Mouse (Mus musculus): ENCODE measurements around the gene Nat8f5. TPM values are rescaled to one million over a fixed set of nuclear protein-coding genes. Genes with fewer than 3 reads are reported as not detected.

The Nat8f5 gene
- polyA plus RNA-seq, 1 experiment: 0.46 TPM

- DNase-seq (ENCODE audit: low read depth in 1 of 2, low spot score in 2 of 2): no peak
- Histone ChIP-seq H3K27ac (ENCODE audit: insufficient read depth, low read length) (no peak overlapping the region), H3K36me3 (ENCODE audit: control insufficient read depth, insufficient read depth, low read length) (no peaks in the 10 kb centered on the region), H3K4me1 (ENCODE audit: control insufficient read depth, insufficient read depth, insufficient read length) (no peaks in the 10 kb centered on the region), H3K4me3 (ENCODE audit: extremely low read depth, insufficient read depth, insufficient read length) (no peak overlapping the region), H3K27me3 (ENCODE audit: control insufficient read depth, insufficient read depth, low read length) (no peaks in the 10 kb centered on the region)
- 81% methylated on average over 2 of the region's 2 CpGs for WGBS
- TF ChIP-seq CTCF (IDR thresholded peaks at IDR 0.05; ENCODE audit: extremely low read depth, insufficient read depth, insufficient read length, insufficient replicate concordance) (no peak), POLR2A (IDR thresholded peaks at IDR 0.05; ENCODE audit: low read depth, low read length) (no peak)
These were observed 42.4 kb upstream of the Nat8f5 start for GRCm38 (mm10) chr6:85863136-85863535.

- H3K36me3 ChIP-seq (ENCODE audit: control insufficient read depth, insufficient read depth, low read length): no peaks in the 10 kb centered on the region
- no peak overlapping the region for H3K27ac ChIP-seq (ENCODE audit: insufficient read depth, low read length)
- no peak for TF ChIP-seq POLR2A (IDR thresholded peaks at IDR 0.05; ENCODE audit: low read depth, low read length)
- TF ChIP-seq CTCF (IDR thresholded peaks at IDR 0.05; ENCODE audit: extremely low read depth, insufficient read depth, insufficient read length, insufficient replicate concordance): no peak
- H3K27me3 ChIP-seq (ENCODE audit: control insufficient read depth, insufficient read depth, low read length): no peaks in the 10 kb centered on the region
- H3K4me1 ChIP-seq (ENCODE audit: control insufficient read depth, insufficient read depth, insufficient read length): no peaks in the 10 kb centered on the region
- DNase-seq (ENCODE audit: low read depth in 1 of 2, low spot score in 2 of 2): no peak
- WGBS: 86% methylated on average over 3 of the region's 3 CpGs
- H3K4me3 ChIP-seq (ENCODE audit: extremely low read depth, insufficient read depth, insufficient read length): no peak overlapping the region
These were observed 41.8 kb upstream of the Nat8f5 start for GRCm38 (mm10) chr6:85862565-85862964.

GRCm38 (mm10) chr6:85861247-85861646, 40.5 kb upstream of the Nat8f5 start:
- H3K27ac ChIP-seq (ENCODE audit: insufficient read depth, low read length): no peak overlapping the region
- H3K27me3 ChIP-seq (ENCODE audit: control insufficient read depth, insufficient read depth, low read length): no peaks in the 10 kb centered on the region
- TF ChIP-seq POLR2A (IDR thresholded peaks at IDR 0.05; ENCODE audit: low read depth, low read length) (no peak), CTCF (IDR thresholded peaks at IDR 0.05; ENCODE audit: extremely low read depth, insufficient read depth, insufficient read length, insufficient replicate concordance) (no peak)
- WGBS: 94% methylated on average over 3 of the region's 3 CpGs
- DNase-seq (ENCODE audit: low read depth in 1 of 2, low spot score in 2 of 2): no peak
- H3K4me3 ChIP-seq (ENCODE audit: extremely low read depth, insufficient read depth, insufficient read length): no peak overlapping the region
- H3K36me3 ChIP-seq (ENCODE audit: control insufficient read depth, insufficient read depth, low read length): no peaks in the 10 kb centered on the region
- H3K4me1 ChIP-seq (ENCODE audit: control insufficient read depth, insufficient read depth, insufficient read length): no peaks in the 10 kb centered on the region

GRCm38 (mm10) chr6:85856194-85856678, 35.5 kb upstream of the Nat8f5 start:
- Histone ChIP-seq H3K36me3 (ENCODE audit: control insufficient read depth, insufficient read depth, low read length) (no peaks in the 10 kb centered on the region), H3K27ac (ENCODE audit: insufficient read depth, low read length) (no peak overlapping the region; the same call in 1 of the 2 replicates), H3K4me3 (ENCODE audit: extremely low read depth, insufficient read depth, insufficient read length) (no peak overlapping the region), H3K4me1 (ENCODE audit: control insufficient read depth, insufficient read depth, insufficient read length) (no peaks in the 10 kb centered on the region), H3K27me3 (ENCODE audit: control insufficient read depth, insufficient read depth, low read length) (no peaks in the 10 kb centered on the region)
- WGBS: 69% methylated on average over 1 of the region's 1 CpGs
- TF ChIP-seq CTCF (IDR thresholded peaks at IDR 0.05; ENCODE audit: extremely low read depth, insufficient read depth, insufficient read length, insufficient replicate concordance): no peak
- no peak for TF ChIP-seq POLR2A (IDR thresholded peaks at IDR 0.05; ENCODE audit: low read depth, low read length)
- DNase-seq (ENCODE audit: low read depth in 1 of 2, low spot score in 2 of 2): no peak

- no peak for DNase-seq (ENCODE audit: low read depth in 1 of 2, low spot score in 2 of 2)
These were observed 32.7 kb upstream of the Nat8f5 start for GRCm38 (mm10) chr6:85853481-85853880.

GRCm38 (mm10) chr6:85851062-85851773, 30.4 kb upstream of the Nat8f5 start:
- DNase-seq (ENCODE audit: low read depth in 1 of 2, low spot score in 2 of 2): no peak
- TF ChIP-seq CTCF (IDR thresholded peaks at IDR 0.05; ENCODE audit: extremely low read depth, insufficient read depth, insufficient read length, insufficient replicate concordance) (no peak), POLR2A (IDR thresholded peaks at IDR 0.05; ENCODE audit: low read depth, low read length) (no peak)
- Histone ChIP-seq H3K27me3 (ENCODE audit: control insufficient read depth, insufficient read depth, low read length) (no peaks in the 10 kb centered on the region), H3K27ac (ENCODE audit: insufficient read depth, low read length) (no peak overlapping the region), H3K4me3 (ENCODE audit: extremely low read depth, insufficient read depth, insufficient read length) (no peak overlapping the region), H3K4me1 (ENCODE audit: control insufficient read depth, insufficient read depth, insufficient read length) (no peaks in the 10 kb centered on the region), H3K36me3 (ENCODE audit: control insufficient read depth, insufficient read depth, low read length) (no peaks in the 10 kb centered on the region)
- WGBS: 52% methylated on average over 7 of the region's 7 CpGs

More at GRCm38 (mm10) chr6:85853481-85853880, 32.7 kb upstream of the Nat8f5 start:
- no peaks in the 10 kb centered on the region for H3K27me3 ChIP-seq (ENCODE audit: control insufficient read depth, insufficient read depth, low read length)
- 89% methylated on average over 3 of the region's 3 CpGs for WGBS
- H3K36me3 ChIP-seq (ENCODE audit: control insufficient read depth, insufficient read depth, low read length): no peaks in the 10 kb centered on the region
- H3K4me3 ChIP-seq (ENCODE audit: extremely low read depth, insufficient read depth, insufficient read length): no peak overlapping the region
- no peaks in the 10 kb centered on the region for H3K4me1 ChIP-seq (ENCODE audit: control insufficient read depth, insufficient read depth, insufficient read length)
- TF ChIP-seq POLR2A (IDR thresholded peaks at IDR 0.05; ENCODE audit: low read depth, low read length) (no peak), CTCF (IDR thresholded peaks at IDR 0.05; ENCODE audit: extremely low read depth, insufficient read depth, insufficient read length, insufficient replicate concordance) (no peak)
- H3K27ac ChIP-seq (ENCODE audit: insufficient read depth, low read length): no peak overlapping the region

- Histone ChIP-seq H3K36me3 (ENCODE audit: control insufficient read depth, insufficient read depth, low read length) (no peaks in the 10 kb centered on the region), H3K27ac (ENCODE audit: insufficient read depth, low read length) (no peak overlapping the region), H3K27me3 (ENCODE audit: control insufficient read depth, insufficient read depth, low read length) (no peaks in the 10 kb centered on the region), H3K4me1 (ENCODE audit: control insufficient read depth, insufficient read depth, insufficient read length) (no peaks in the 10 kb centered on the region), H3K4me3 (ENCODE audit: extremely low read depth, insufficient read depth, insufficient read length) (no peak overlapping the region)
- 68% methylated on average over 2 of the region's 2 CpGs for WGBS
- no peak for TF ChIP-seq CTCF (IDR thresholded peaks at IDR 0.05; ENCODE audit: extremely low read depth, insufficient read depth, insufficient read length, insufficient replicate concordance)
- TF ChIP-seq POLR2A (IDR thresholded peaks at IDR 0.05; ENCODE audit: low read depth, low read length): no peak
- DNase-seq (ENCODE audit: low read depth in 1 of 2, low spot score in 2 of 2): no peak
These were observed 28.5 kb upstream of the Nat8f5 start for GRCm38 (mm10) chr6:85849240-85849639.
